Mouse (Mus musculus): ENCODE results near the gene Rab1b. TPM values are rescaled to one million over a fixed set of nuclear protein-coding genes. Genes with fewer than 3 reads are reported as not detected.

Rab1b gene
- polyA plus RNA-seq, 1 experiment from 2014 or later: 214 TPM

GRCm38 (mm10) chr19:5067867-5068569 lies 38.9 kb downstream of the Rab1b start, which contains the start of gene Cd248:
Gene Cd248 (plus strand): TSS chr19:5068078.
- DNase-seq (ENCODE audit: low spot score) (peak; percentile 87), ATAC-seq (replicated peaks; ENCODE audit: insufficient number of reproducible peaks, low FRiP score, low TSS enrichment, low read depth) (peak; percentile 41)
- Histone ChIP-seq H3K27ac (replicated peaks; ENCODE audit: low read depth, low read length) (peak within 1 kb of the TSS; percentile 75), H3K36me3 (replicated peaks; ENCODE audit: control insufficient read depth, insufficient read depth, low read depth, low read length) (no peaks in the 10 kb centered on the region), H3K4me3 (ENCODE audit: low read depth, low read length) (peak within 1 kb of the TSS; percentile 60), H3K4me1 (ENCODE audit: control insufficient read depth, insufficient read depth, low read length) (peaks cover 20% of the 10 kb centered on the region), H3K9me3 (replicated peaks; ENCODE audit: control insufficient read depth, low read length) (no peaks in the 10 kb centered on the region), H3K27me3 (ENCODE audit: control insufficient read depth, insufficient read depth, low read length) (peaks cover 3% of the 10 kb centered on the region), H3K4me2 (ENCODE audit: low read depth, low read length) (peak within 1 kb of the TSS; percentile 97), H3K9ac (replicated peaks; ENCODE audit: low read length) (peak within 1 kb of the TSS; percentile 73)
- WGBS: under 1% methylated on average over 50 of the region's 56 CpGs

- peaks cover 20% of the 10 kb centered on the region for H3K4me1 ChIP-seq (ENCODE audit: control insufficient read depth, insufficient read depth, low read length)
- ATAC-seq (replicated peaks; ENCODE audit: insufficient number of reproducible peaks, low FRiP score, low TSS enrichment, low read depth) (no peak), DNase-seq (ENCODE audit: low spot score) (no peak)
- no peaks in the 10 kb centered on the region for H3K9me3 ChIP-seq (replicated peaks; ENCODE audit: control insufficient read depth, low read length)
- peak overlapping the region; percentile 75 for H3K27ac ChIP-seq (replicated peaks; ENCODE audit: low read depth, low read length)
- peak overlapping the region; percentile 97 for H3K4me2 ChIP-seq (ENCODE audit: low read depth, low read length)
- H3K4me3 ChIP-seq (ENCODE audit: low read depth, low read length): peak overlapping the region; percentile 60
- H3K36me3 ChIP-seq (replicated peaks; ENCODE audit: control insufficient read depth, insufficient read depth, low read depth, low read length): no peaks in the 10 kb centered on the region
- WGBS: 5% methylated on average over 15 of the region's 15 CpGs
- H3K27me3 ChIP-seq (ENCODE audit: control insufficient read depth, insufficient read depth, low read length): peaks cover 3% of the 10 kb centered on the region
- H3K9ac ChIP-seq (replicated peaks; ENCODE audit: low read length): peak overlapping the region; percentile 73
Measured at GRCm38 (mm10) chr19:5067040-5067799, 39.7 kb downstream of the Rab1b start.

- H3K27ac ChIP-seq (replicated peaks; ENCODE audit: low read depth, low read length): no peak overlapping the region
- DNase-seq (ENCODE audit: low spot score) (no peak), ATAC-seq (replicated peaks; ENCODE audit: insufficient number of reproducible peaks, low FRiP score, low TSS enrichment, low read depth) (no peak)
- H3K36me3 ChIP-seq (replicated peaks; ENCODE audit: control insufficient read depth, insufficient read depth, low read depth, low read length): no peaks in the 10 kb centered on the region
- no peak overlapping the region for H3K4me3 ChIP-seq (ENCODE audit: low read depth, low read length)
- no peaks in the 10 kb centered on the region for H3K9me3 ChIP-seq (replicated peaks; ENCODE audit: control insufficient read depth, low read length)
- no peak overlapping the region for H3K9ac ChIP-seq (replicated peaks; ENCODE audit: low read length)
- 73% methylated on average over 7 of the region's 7 CpGs for WGBS
- H3K4me1 ChIP-seq (ENCODE audit: control insufficient read depth, insufficient read depth, low read length): peaks cover 16% of the 10 kb centered on the region
- H3K4me2 ChIP-seq (ENCODE audit: low read depth, low read length): no peak overlapping the region
- H3K27me3 ChIP-seq (ENCODE audit: control insufficient read depth, insufficient read depth, low read length): peaks cover 3% of the 10 kb centered on the region
Measured at GRCm38 (mm10) chr19:5065104-5065503, 41.8 kb downstream of the Rab1b start.

- DNase-seq (ENCODE audit: low spot score): no peak
- no peak for ATAC-seq (replicated peaks; ENCODE audit: insufficient number of reproducible peaks, low FRiP score, low TSS enrichment, low read depth)
- peaks cover 22% of the 10 kb centered on the region for H3K4me1 ChIP-seq (ENCODE audit: control insufficient read depth, insufficient read depth, low read length)
- H3K4me3 ChIP-seq (ENCODE audit: low read depth, low read length): no peak overlapping the region
- no peak overlapping the region for H3K9ac ChIP-seq (replicated peaks; ENCODE audit: low read length)
- whole genome bisulfite sequencing: 47% methylated on average over 6 of the region's 6 CpGs
- no peaks in the 10 kb centered on the region for H3K36me3 ChIP-seq (replicated peaks; ENCODE audit: control insufficient read depth, insufficient read depth, low read depth, low read length)
- H3K27ac ChIP-seq (replicated peaks; ENCODE audit: low read depth, low read length): no peak overlapping the region
- no peaks in the 10 kb centered on the region for H3K9me3 ChIP-seq (replicated peaks; ENCODE audit: control insufficient read depth, low read length)
- no peaks in the 10 kb centered on the region for H3K27me3 ChIP-seq (ENCODE audit: control insufficient read depth, insufficient read depth, low read length)
- no peak overlapping the region for H3K4me2 ChIP-seq (ENCODE audit: low read depth, low read length)
Measured at GRCm38 (mm10) chr19:5062446-5062845, 44.4 kb downstream of the Rab1b start.

GRCm38 (mm10) chr19:5062041-5062440 lies 44.8 kb downstream of the Rab1b start:
- Histone ChIP-seq H3K4me3 (ENCODE audit: low read depth, low read length) (no peak overlapping the region), H3K9me3 (replicated peaks; ENCODE audit: control insufficient read depth, low read length) (no peaks in the 10 kb centered on the region), H3K4me2 (ENCODE audit: low read depth, low read length) (no peak overlapping the region), H3K36me3 (replicated peaks; ENCODE audit: control insufficient read depth, insufficient read depth, low read depth, low read length) (no peaks in the 10 kb centered on the region), H3K9ac (replicated peaks; ENCODE audit: low read length) (no peak overlapping the region), H3K4me1 (ENCODE audit: control insufficient read depth, insufficient read depth, low read length) (peaks cover 22% of the 10 kb centered on the region), H3K27ac (replicated peaks; ENCODE audit: low read depth, low read length) (no peak overlapping the region), H3K27me3 (ENCODE audit: control insufficient read depth, insufficient read depth, low read length) (no peaks in the 10 kb centered on the region)
- DNase-seq (ENCODE audit: low spot score) (no peak), ATAC-seq (replicated peaks; ENCODE audit: insufficient number of reproducible peaks, low FRiP score, low TSS enrichment, low read depth) (no peak)
- 87% methylated on average over 5 of the region's 5 CpGs for WGBS

- peaks cover 22% of the 10 kb centered on the region for H3K4me1 ChIP-seq (ENCODE audit: control insufficient read depth, insufficient read depth, low read length)
- no peaks in the 10 kb centered on the region for H3K36me3 ChIP-seq (replicated peaks; ENCODE audit: control insufficient read depth, insufficient read depth, low read depth, low read length)
- H3K27ac ChIP-seq (replicated peaks; ENCODE audit: low read depth, low read length): 0 out of 2 replicates have a peak overlapping the region, but pooled peaks have one; percentile 16
- no peak overlapping the region for H3K4me2 ChIP-seq (ENCODE audit: low read depth, low read length)
- H3K9ac ChIP-seq (replicated peaks; ENCODE audit: low read length): no peak overlapping the region
- DNase-seq (ENCODE audit: low spot score) (no peak), ATAC-seq (replicated peaks; ENCODE audit: insufficient number of reproducible peaks, low FRiP score, low TSS enrichment, low read depth) (no peak)
- H3K9me3 ChIP-seq (replicated peaks; ENCODE audit: control insufficient read depth, low read length): no peaks in the 10 kb centered on the region
- H3K4me3 ChIP-seq (ENCODE audit: low read depth, low read length): no peak overlapping the region
- H3K27me3 ChIP-seq (ENCODE audit: control insufficient read depth, insufficient read depth, low read length): no peaks in the 10 kb centered on the region
- WGBS: 45% methylated on average over 5 of the region's 5 CpGs
Measured at GRCm38 (mm10) chr19:5060365-5061330, 46.2 kb downstream of the Rab1b start.

- no peaks in the 10 kb centered on the region for H3K36me3 ChIP-seq (replicated peaks; ENCODE audit: control insufficient read depth, insufficient read depth, low read depth, low read length)
- H3K27ac ChIP-seq (replicated peaks; ENCODE audit: low read depth, low read length): peak overlapping the region; percentile 39; the same call in 1 of the 2 replicates
- no peaks in the 10 kb centered on the region for H3K9me3 ChIP-seq (replicated peaks; ENCODE audit: control insufficient read depth, low read length)
- no peak overlapping the region for H3K4me2 ChIP-seq (ENCODE audit: low read depth, low read length)
- WGBS: 12% methylated on average over 10 of the region's 10 CpGs
- H3K27me3 ChIP-seq (ENCODE audit: control insufficient read depth, insufficient read depth, low read length): no peaks in the 10 kb centered on the region
- H3K4me3 ChIP-seq (ENCODE audit: low read depth, low read length): no peak overlapping the region
- peaks cover 22% of the 10 kb centered on the region for H3K4me1 ChIP-seq (ENCODE audit: control insufficient read depth, insufficient read depth, low read length)
- H3K9ac ChIP-seq (replicated peaks; ENCODE audit: low read length): peak overlapping the region; percentile 15; the same call in 1 of the 2 replicates
- DNase-seq (ENCODE audit: low spot score): peak; percentile 49
- ATAC-seq (replicated peaks; ENCODE audit: insufficient number of reproducible peaks, low FRiP score, low TSS enrichment, low read depth): peak; percentile 14
Measured at GRCm38 (mm10) chr19:5058801-5059771, 47.8 kb downstream of the Rab1b start.
